Mouse (Mus musculus) stomach, embryonic 16.5 days (tissue): ENCODE data around the gene Tusc1. TPM values are rescaled to one million over a fixed set of nuclear protein-coding genes. Genes with fewer than 3 reads are reported as not detected.
A peak's percentile ranks its signal among the peaks of the same experiment; 100 is the strongest.

Experiments used
- ATAC-seq: fragments of 200-750 bp; cut with Nextera tagmentation; 2 replicates; pipeline ENCODE4 v1.8.0; 2017; ENCODE audit warnings: moderate number of reproducible peaks, moderate TSS enrichment; ENCODE audit not compliant: insufficient read depth, low FRiP score
- H3K27ac ChIP-seq: fragments of 300-500 bp; sonication (generic); 2 replicates; pipeline ENCODE4 v1.5.1; 2014; ENCODE audit warnings: low read length
- H3K27me3 ChIP-seq: fragments of 300-500 bp; sonication (generic); 2 replicates; pipeline ENCODE4 v1.6.1; 2014; ENCODE audit warnings: low read length, control low read depth, mixed read lengths; ENCODE audit not compliant: control insufficient read depth, insufficient read depth
- H3K36me3 ChIP-seq: fragments of 300-500 bp; sonication (generic); 2 replicates; pipeline ENCODE4 v1.6.1; 2014; ENCODE audit warnings: low read length; ENCODE audit not compliant: control insufficient read depth, insufficient read depth
- H3K4me1 ChIP-seq: fragments of 300-500 bp; sonication (generic); 2 replicates; pipeline ENCODE4 v1.6.1; 2014; ENCODE audit warnings: low read length, control low read depth, mixed read lengths; ENCODE audit not compliant: control insufficient read depth, insufficient read depth
- H3K4me2 ChIP-seq: fragments of 300-500 bp; sonication (generic); 2 replicates; pipeline ENCODE4 v1.6.1; 2014; ENCODE audit warnings: low read depth, low read length, mixed read lengths
- H3K4me3 ChIP-seq: fragments of 300-500 bp; sonication (generic); replicated peaks from 2 replicates; pipeline ENCODE4 v1.5.1; 2014; ENCODE audit warnings: mild to moderate bottlenecking, low read length
- H3K9ac ChIP-seq: fragments of 300-500 bp; sonication (generic); 2 replicates; pipeline ENCODE4 v1.6.1; 2014; ENCODE audit warnings: low read length
- H3K9me3 ChIP-seq: fragments of 300-500 bp; sonication (generic); replicated peaks from 2 replicates; pipeline ENCODE4 v1.6.1; 2016; ENCODE audit warnings: low read length, control low read depth; ENCODE audit not compliant: control insufficient read depth
- WGBS: fragments of 180-500 bp; shearing (Covaris S2); extraction: QIAGEN DNeasy Blood & Tissue Kit; methylation state at CpG from one replicate; pipeline ENCODE4 v1.1.7; 2014; 5-methylcytosine and 5-hydroxymethylcytosine counted together
- polyA plus RNA-seq: library from polyadenylated mRNA; unstranded; fragments of >200 nt; fragmentation: Nextera tagmentation; extraction: Ambion mirVana; gene quantifications from 2 replicates; pipeline ENCODE4 v1.2.1, GENCODE M21; 2015

The Tusc1 gene
- 0.65 and 0.98 TPM in 2 replicates for polyA plus RNA-seq

GRCm38 (mm10) chr4:93335118-93336003 is at the start of gene Tusc1:
Gene Tusc1, minus strand, starts transcription at chr4:93335511.
- H3K9ac ChIP-seq, result peak within 1 kb of the TSS; percentile 95
- WGBS, result under 1% methylated on average over 79 of the region's 97 CpGs
- no peaks in the 10 kb centered on the region for H3K27me3 ChIP-seq

GRCm38 (mm10) chr4:93352930-93353329 is 17.6 kb upstream of the Tusc1 start:
- WGBS, result 70% methylated on average over 2 of the region's 2 CpGs
- ATAC-seq, result no peak

More at GRCm38 (mm10) chr4:93335118-93336003, at the start of gene Tusc1:
- Histone ChIP-seq H3K36me3 (no peaks in the 10 kb centered on the region), H3K27ac (peak within 1 kb of the TSS; percentile 97), H3K9me3 (no peaks in the 10 kb centered on the region), H3K4me1 (no peaks in the 10 kb centered on the region), H3K4me3 (peak within 1 kb of the TSS; percentile 75), H3K4me2 (peak within 1 kb of the TSS; percentile 75)
- peak; percentile 90 for ATAC-seq

GRCm38 (mm10) chr4:93344357-93344756 is 9.0 kb upstream of the Tusc1 start:
- no peaks in the 10 kb centered on the region for H3K9me3 ChIP-seq
- 86% methylated on average over 2 of the region's 2 CpGs for WGBS
- no peak overlapping the region for H3K27ac ChIP-seq
- ATAC-seq, result no peak
- H3K27me3 ChIP-seq, result no peaks in the 10 kb centered on the region
- no peak overlapping the region for H3K4me3 ChIP-seq
- H3K36me3 ChIP-seq, result no peaks in the 10 kb centered on the region
- H3K4me2 ChIP-seq, result no peak overlapping the region
- no peak overlapping the region for H3K9ac ChIP-seq
- H3K4me1 ChIP-seq, result no peaks in the 10 kb centered on the region

More at GRCm38 (mm10) chr4:93352930-93353329, 17.6 kb upstream of the Tusc1 start:
- Histone ChIP-seq H3K4me1 (no peaks in the 10 kb centered on the region), H3K4me2 (no peak overlapping the region), H3K9ac (no peak overlapping the region), H3K27ac (no peak overlapping the region), H3K9me3 (no peaks in the 10 kb centered on the region), H3K4me3 (no peak overlapping the region), H3K27me3 (no peaks in the 10 kb centered on the region), H3K36me3 (no peaks in the 10 kb centered on the region)

- ATAC-seq, result no peak
- Histone ChIP-seq H3K27me3 (no peaks in the 10 kb centered on the region), H3K36me3 (no peaks in the 10 kb centered on the region), H3K9me3 (no peaks in the 10 kb centered on the region), H3K27ac (no peak overlapping the region), H3K4me2 (no peak overlapping the region), H3K4me3 (no peak overlapping the region), H3K9ac (no peak overlapping the region), H3K4me1 (no peaks in the 10 kb centered on the region)
Observed at GRCm38 (mm10) chr4:93341568-93341967, 6.3 kb upstream of the Tusc1 start.

GRCm38 (mm10) chr4:93337977-93338376 is 2.7 kb upstream of the Tusc1 start:
- no peaks in the 10 kb centered on the region for H3K27me3 ChIP-seq
- H3K9ac ChIP-seq, result no peak overlapping the region
- H3K36me3 ChIP-seq, result no peaks in the 10 kb centered on the region
- no peak for ATAC-seq
- no peaks in the 10 kb centered on the region for H3K4me1 ChIP-seq
- no peak overlapping the region for H3K4me3 ChIP-seq
- H3K27ac ChIP-seq, result no peak overlapping the region
- H3K9me3 ChIP-seq, result no peaks in the 10 kb centered on the region
- no peak overlapping the region for H3K4me2 ChIP-seq
- 69% methylated on average over 3 of the region's 3 CpGs for WGBS

- Histone ChIP-seq H3K9ac (peak overlapping the region; percentile 95), H3K4me2 (peak overlapping the region; percentile 75), H3K4me1 (no peaks in the 10 kb centered on the region), H3K9me3 (no peaks in the 10 kb centered on the region), H3K4me3 (peak overlapping the region; percentile 75), H3K27me3 (no peaks in the 10 kb centered on the region), H3K36me3 (no peaks in the 10 kb centered on the region), H3K27ac (peak overlapping the region; percentile 97)
- WGBS, result under 1% methylated on average over 46 of the region's 49 CpGs
- ATAC-seq, result peak; percentile 94
Observed at GRCm38 (mm10) chr4:93334636-93335117, 634 bp downstream of the Tusc1 start.

- Histone ChIP-seq H3K9ac (no peak overlapping the region), H3K4me3 (no peak overlapping the region), H3K9me3 (no peaks in the 10 kb centered on the region), H3K27ac (no peak overlapping the region), H3K27me3 (no peaks in the 10 kb centered on the region), H3K36me3 (no peaks in the 10 kb centered on the region), H3K4me1 (no peaks in the 10 kb centered on the region), H3K4me2 (no peak overlapping the region)
- 88% methylated on average over 3 of the region's 3 CpGs for WGBS
- no peak for ATAC-seq
Observed at GRCm38 (mm10) chr4:93307486-93307885, 27.8 kb downstream of the Tusc1 start.

- WGBS, result 87% methylated on average over 4 of the region's 4 CpGs
- H3K4me1 ChIP-seq, result no peaks in the 10 kb centered on the region
- ATAC-seq, result no peak
Observed at GRCm38 (mm10) chr4:93286065-93286464, 49.2 kb downstream of the Tusc1 start.

More at GRCm38 (mm10) chr4:93286065-93286464, 49.2 kb downstream of the Tusc1 start:
- Histone ChIP-seq H3K4me3 (no peak overlapping the region), H3K27ac (no peak overlapping the region), H3K27me3 (no peaks in the 10 kb centered on the region), H3K9me3 (no peaks in the 10 kb centered on the region), H3K36me3 (no peaks in the 10 kb centered on the region), H3K9ac (no peak overlapping the region), H3K4me2 (no peak overlapping the region)
